Mouse (Mus musculus): ENCODE results near the gene Gyg. TPM values are rescaled to one million over a fixed set of nuclear protein-coding genes. Genes with fewer than 3 reads are reported as not detected.
"Not testable (repeated sequence)": the region's sequence is repeated elsewhere in the genome, so short reads cannot be mapped to it uniquely, and the experiment has no call there.

Gene Gyg
- polyA plus RNA-seq, 1 experiment: 36.0 TPM

GRCm38 (mm10) chr3:20130456-20131349 lies 24.4 kb downstream of the Gyg start:
- H3K27me3 ChIP-seq (ENCODE audit: control insufficient read depth, insufficient read depth, low read length): no peaks in the 10 kb centered on the region
- DNase-seq: no peak
- no peak overlapping the region for H3K27ac ChIP-seq (ENCODE audit: insufficient read depth, low read length)
- no peak overlapping the region for H3K4me3 ChIP-seq (replicated peaks; ENCODE audit: insufficient read depth, low read depth, low read length)
- TF ChIP-seq POLR2A (IDR thresholded peaks at IDR 0.05; ENCODE audit: borderline replicate concordance, insufficient read depth, low read length) (no peak), CTCF (IDR thresholded peaks at IDR 0.05; ENCODE audit: borderline replicate concordance, insufficient read depth, low read depth, low read length) (no peak)
- WGBS: 89% methylated on average over 8 of the region's 8 CpGs
- no peaks in the 10 kb centered on the region for H3K4me1 ChIP-seq (ENCODE audit: control insufficient read depth, insufficient read depth, low read length)

- Histone ChIP-seq H3K27me3 (ENCODE audit: control insufficient read depth, insufficient read depth, low read length) (no peaks in the 10 kb centered on the region), H3K4me3 (replicated peaks; ENCODE audit: insufficient read depth, low read depth, low read length) (no peak overlapping the region), H3K27ac (ENCODE audit: insufficient read depth, low read length) (no peak overlapping the region), H3K4me1 (ENCODE audit: control insufficient read depth, insufficient read depth, low read length) (no peaks in the 10 kb centered on the region)
- 89% methylated on average over 5 of the region's 5 CpGs for WGBS
- TF ChIP-seq CTCF (IDR thresholded peaks at IDR 0.05; ENCODE audit: borderline replicate concordance, insufficient read depth, low read depth, low read length) (no peak), POLR2A (IDR thresholded peaks at IDR 0.05; ENCODE audit: borderline replicate concordance, insufficient read depth, low read length) (no peak)
- no peak for DNase-seq
These were observed 25.6 kb downstream of the Gyg start for GRCm38 (mm10) chr3:20129491-20129890.

GRCm38 (mm10) chr3:20127047-20127595 lies 28.0 kb downstream of the Gyg start:
- Histone ChIP-seq H3K4me1 (ENCODE audit: control insufficient read depth, insufficient read depth, low read length) (no peaks in the 10 kb centered on the region; the same call in 1 of the 2 replicates), H3K27ac (ENCODE audit: insufficient read depth, low read length) (no peak overlapping the region), H3K4me3 (replicated peaks; ENCODE audit: insufficient read depth, low read depth, low read length) (no peak overlapping the region), H3K27me3 (ENCODE audit: control insufficient read depth, insufficient read depth, low read length) (no peaks in the 10 kb centered on the region)
- WGBS: 66% methylated on average over 2 of the region's 2 CpGs
- no peak for DNase-seq
- TF ChIP-seq CTCF (IDR thresholded peaks at IDR 0.05; ENCODE audit: borderline replicate concordance, insufficient read depth, low read depth, low read length) (no peak), POLR2A (IDR thresholded peaks at IDR 0.05; ENCODE audit: borderline replicate concordance, insufficient read depth, low read length) (no peak)

GRCm38 (mm10) chr3:20125604-20126003 lies 29.5 kb downstream of the Gyg start:
- no peak for DNase-seq
- no peaks in the 10 kb centered on the region; the same call in 1 of the 2 replicates for H3K4me1 ChIP-seq (ENCODE audit: control insufficient read depth, insufficient read depth, low read length)
- 47% methylated on average over 5 of the region's 5 CpGs for WGBS
- H3K27ac ChIP-seq (ENCODE audit: insufficient read depth, low read length): no peak overlapping the region
- H3K4me3 ChIP-seq (replicated peaks; ENCODE audit: insufficient read depth, low read depth, low read length): no peak overlapping the region
- TF ChIP-seq CTCF (IDR thresholded peaks at IDR 0.05; ENCODE audit: borderline replicate concordance, insufficient read depth, low read depth, low read length) (no peak), POLR2A (IDR thresholded peaks at IDR 0.05; ENCODE audit: borderline replicate concordance, insufficient read depth, low read length) (no peak)
- no peaks in the 10 kb centered on the region for H3K27me3 ChIP-seq (ENCODE audit: control insufficient read depth, insufficient read depth, low read length)

- WGBS: 93% methylated on average over 5 of the region's 5 CpGs
- not testable (repeated sequence) for H3K4me1 ChIP-seq (ENCODE audit: control insufficient read depth, insufficient read depth, low read length); DNase-seq; H3K27me3 ChIP-seq (ENCODE audit: control insufficient read depth, insufficient read depth, low read length); H3K4me3 ChIP-seq (replicated peaks; ENCODE audit: insufficient read depth, low read depth, low read length); H3K27ac ChIP-seq (ENCODE audit: insufficient read depth, low read length)
These were observed 33.5 kb downstream of the Gyg start for GRCm38 (mm10) chr3:20121582-20121981.

- TF ChIP-seq CTCF (IDR thresholded peaks at IDR 0.05; ENCODE audit: borderline replicate concordance, insufficient read depth, low read depth, low read length) (no peak), POLR2A (IDR thresholded peaks at IDR 0.05; ENCODE audit: borderline replicate concordance, insufficient read depth, low read length) (no peak)
These were observed 35.4 kb downstream of the Gyg start for GRCm38 (mm10) chr3:20119686-20120244.

GRCm38 (mm10) chr3:20119044-20119591 lies 36.0 kb downstream of the Gyg start:
- WGBS: 86% methylated on average over 19 of the region's 19 CpGs
- Histone ChIP-seq H3K27me3 (ENCODE audit: control insufficient read depth, insufficient read depth, low read length) (no peaks in the 10 kb centered on the region), H3K4me1 (ENCODE audit: control insufficient read depth, insufficient read depth, low read length) (no peaks in the 10 kb centered on the region; the same call in 1 of the 2 replicates), H3K4me3 (replicated peaks; ENCODE audit: insufficient read depth, low read depth, low read length) (no peak overlapping the region), H3K27ac (ENCODE audit: insufficient read depth, low read length) (no peak overlapping the region)
- DNase-seq: no peak
- TF ChIP-seq POLR2A (IDR thresholded peaks at IDR 0.05; ENCODE audit: borderline replicate concordance, insufficient read depth, low read length) (no peak), CTCF (IDR thresholded peaks at IDR 0.05; ENCODE audit: borderline replicate concordance, insufficient read depth, low read depth, low read length) (no peak)

More at GRCm38 (mm10) chr3:20119686-20120244, 35.4 kb downstream of the Gyg start:
- Histone ChIP-seq H3K27me3 (ENCODE audit: control insufficient read depth, insufficient read depth, low read length) (no peaks in the 10 kb centered on the region), H3K27ac (ENCODE audit: insufficient read depth, low read length) (no peak overlapping the region), H3K4me3 (replicated peaks; ENCODE audit: insufficient read depth, low read depth, low read length) (no peak overlapping the region), H3K4me1 (ENCODE audit: control insufficient read depth, insufficient read depth, low read length) (no peaks in the 10 kb centered on the region; the same call in 1 of the 2 replicates)
- no peak for DNase-seq
- WGBS: 56% methylated on average over 4 of the region's 4 CpGs

Data from cerebellum, adult 2 months (tissue).